Mouse (Mus musculus) cortical plate, adult 2 months (tissue): ENCODE measurements around the gene Lrrc20.

ENCODE experiments used
- CTCF ChIP-seq: fragments of 200-500 bp; IDR thresholded peaks from 2 replicates; pipeline ENCODE4 v1.5.1; 2011; ENCODE audit warnings: mild to moderate bottlenecking, control low read depth, low read length; ENCODE audit not compliant: insufficient read depth; ENCODE audit errors: extremely low read depth
- POLR2A ChIP-seq: fragments of 200-500 bp; IDR thresholded peaks from 2 replicates; pipeline ENCODE4 v1.6.1; 2011; ENCODE audit warnings: mild to moderate bottlenecking, low read length, control low read depth; ENCODE audit not compliant: insufficient read depth; ENCODE audit errors: extremely low read depth

DNA sequence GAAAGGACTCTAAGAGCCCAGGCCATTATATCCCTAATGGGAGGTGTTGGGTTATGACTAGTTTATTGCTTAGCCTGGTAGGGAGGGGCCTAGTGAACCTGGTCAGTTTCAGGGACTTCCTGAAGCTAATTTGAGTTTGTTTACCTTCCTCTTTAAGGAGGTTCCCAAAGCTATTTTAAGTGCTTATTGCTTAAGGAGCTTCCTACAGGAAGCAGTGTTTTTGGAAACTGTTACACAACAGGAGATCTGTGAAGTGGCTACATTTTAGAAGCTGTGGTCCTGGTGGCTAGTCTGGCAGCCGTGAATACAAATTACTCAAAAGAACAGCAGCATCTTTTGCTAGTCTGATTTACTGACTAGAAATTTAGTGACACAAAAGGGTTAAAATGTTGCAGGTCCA is 1.3 kb upstream of the Lrrc20 start:
- TF ChIP-seq POLR2A (no peak), CTCF (no peak)
